Mouse (Mus musculus) intestine, embryonic 14.5 days (tissue): ENCODE measurements around the gene Uts2b. TPM values are rescaled to one million over a fixed set of nuclear protein-coding genes. Genes with fewer than 3 reads are reported as not detected.
A peak's percentile ranks its signal among the peaks of the same experiment; 100 is the strongest.

Experiments used
- ATAC-seq: fragments of 200-750 bp; cut with Nextera tagmentation; replicated peaks from 2 replicates; pipeline ENCODE4 v1.8.0; 2017; ENCODE audit warnings: low read depth, moderate number of reproducible peaks, moderate TSS enrichment, moderate library complexity; ENCODE audit not compliant: low FRiP score, low TSS enrichment
- DNase-seq: peaks from one replicate; pipeline ENCODE4 v3.0.0-alpha.2; 2018; ENCODE audit warnings: low spot score
- H3K27ac ChIP-seq: fragments of 300-500 bp; sonication (generic); 2 replicates; pipeline ENCODE4 v1.5.1; 2014; ENCODE audit warnings: low read depth, mild to moderate bottlenecking, control low read depth
- H3K27me3 ChIP-seq: fragments of 300-500 bp; sonication (generic); replicated peaks from 2 replicates; pipeline ENCODE4 v1.6.1; 2014; ENCODE audit warnings: low read length, control low read depth; ENCODE audit not compliant: control insufficient read depth, insufficient read depth
- H3K36me3 ChIP-seq: fragments of 300-500 bp; sonication (generic); 2 replicates; pipeline ENCODE4 v1.6.1; 2014; ENCODE audit warnings: low read length, control low read depth; ENCODE audit not compliant: control insufficient read depth, insufficient read depth
- H3K4me1 ChIP-seq: fragments of 300-500 bp; sonication (generic); replicated peaks from 2 replicates; pipeline ENCODE4 v1.6.1; 2014; ENCODE audit warnings: low read length, control low read depth, mixed read lengths; ENCODE audit not compliant: control insufficient read depth, insufficient read depth
- H3K4me2 ChIP-seq: fragments of 300-500 bp; sonication (generic); 2 replicates; pipeline ENCODE4 v1.6.1; 2014; ENCODE audit warnings: low read length
- H3K4me3 ChIP-seq: fragments of 300-500 bp; sonication (generic); 2 replicates; pipeline ENCODE4 v1.5.1; 2014; ENCODE audit warnings: low read depth, low read length, control low read depth, mixed read lengths
- H3K9ac ChIP-seq: fragments of 300-500 bp; sonication (generic); 2 replicates; pipeline ENCODE4 v1.6.1; 2014; ENCODE audit warnings: mild to moderate bottlenecking, low read length
- H3K9me3 ChIP-seq: fragments of 300-500 bp; sonication (generic); 2 replicates; pipeline ENCODE4 v1.6.1; 2016; ENCODE audit warnings: low read length, control low read depth; ENCODE audit not compliant: control insufficient read depth
- WGBS: fragments of 180-500 bp; shearing (Covaris S2); extraction: QIAGEN DNeasy Blood & Tissue Kit; methylation state at CpG from one replicate; pipeline ENCODE4 v1.1.7; 2014; 5-methylcytosine and 5-hydroxymethylcytosine counted together
- polyA plus RNA-seq: library from polyadenylated mRNA; unstranded; fragments of >200 nt; fragmentation: Nextera tagmentation; extraction: Ambion mirVana; gene quantifications from 2 replicates; pipeline ENCODE4 v1.2.1, GENCODE M21; 2014

Gene Uts2b
- polyA plus RNA-seq, 1 experiment from 2014 or later = not detected

GRCm38 (mm10) chr16:27385649-27386048, 15.6 kb upstream of the Uts2b start:
- H3K4me2 ChIP-seq = no peak overlapping the region
- H3K9me3 ChIP-seq = no peaks in the 10 kb centered on the region
- DNase-seq (no peak), ATAC-seq (no peak)
- H3K36me3 ChIP-seq = no peaks in the 10 kb centered on the region
- H3K4me1 ChIP-seq = peaks cover 13% of the 10 kb centered on the region; the same call in 1 of the 2 replicates
- 85% methylated on average over 1 of the region's 1 CpGs for WGBS
- H3K9ac ChIP-seq = no peak overlapping the region
- H3K27me3 ChIP-seq = no peaks in the 10 kb centered on the region
- H3K27ac ChIP-seq = no peak overlapping the region
- H3K4me3 ChIP-seq = no peak overlapping the region

- WGBS = 72% methylated on average over 4 of the region's 4 CpGs
- Histone ChIP-seq H3K9me3 (no peaks in the 10 kb centered on the region), H3K4me2 (no peak overlapping the region), H3K27me3 (no peaks in the 10 kb centered on the region), H3K36me3 (no peaks in the 10 kb centered on the region), H3K9ac (no peak overlapping the region), H3K27ac (no peak overlapping the region), H3K4me1 (peaks cover 8% of the 10 kb centered on the region; the same call in 1 of the 2 replicates), H3K4me3 (no peak overlapping the region)
- ATAC-seq = no peak
- DNase-seq = no peak
These were observed 15.0 kb upstream of the Uts2b start for GRCm38 (mm10) chr16:27384893-27385603.

GRCm38 (mm10) chr16:27382217-27382616, 12.2 kb upstream of the Uts2b start:
- DNase-seq (no peak), ATAC-seq (no peak)
- Histone ChIP-seq H3K9ac (no peak overlapping the region), H3K27me3 (no peaks in the 10 kb centered on the region), H3K27ac (no peak overlapping the region), H3K4me2 (no peak overlapping the region), H3K9me3 (no peaks in the 10 kb centered on the region), H3K4me3 (no peak overlapping the region), H3K36me3 (no peaks in the 10 kb centered on the region), H3K4me1 (no peaks in the 10 kb centered on the region)
- 75% methylated on average over 4 of the region's 4 CpGs for WGBS

GRCm38 (mm10) chr16:27376556-27376955, 6.5 kb upstream of the Uts2b start:
- no peak for ATAC-seq

GRCm38 (mm10) chr16:27375318-27375717, 5.3 kb upstream of the Uts2b start:
- WGBS = 69% methylated on average over 2 of the region's 2 CpGs
- ATAC-seq (peak; percentile 78), DNase-seq (no peak)
- H3K27me3 ChIP-seq = no peaks in the 10 kb centered on the region
- no peaks in the 10 kb centered on the region for H3K4me1 ChIP-seq
- H3K4me2 ChIP-seq = no peak overlapping the region
- no peak overlapping the region for H3K4me3 ChIP-seq
- no peak overlapping the region for H3K27ac ChIP-seq
- no peaks in the 10 kb centered on the region for H3K36me3 ChIP-seq
- no peaks in the 10 kb centered on the region for H3K9me3 ChIP-seq
- no peak overlapping the region for H3K9ac ChIP-seq

More at GRCm38 (mm10) chr16:27376556-27376955, 6.5 kb upstream of the Uts2b start:
- Histone ChIP-seq H3K36me3 (no peaks in the 10 kb centered on the region), H3K9ac (no peak overlapping the region), H3K9me3 (no peaks in the 10 kb centered on the region), H3K4me3 (no peak overlapping the region), H3K4me2 (no peak overlapping the region), H3K27ac (no peak overlapping the region), H3K4me1 (no peaks in the 10 kb centered on the region), H3K27me3 (no peaks in the 10 kb centered on the region)
- no peak for DNase-seq

GRCm38 (mm10) chr16:27374139-27374538, 4.1 kb upstream of the Uts2b start:
- no peak overlapping the region for H3K4me3 ChIP-seq
- H3K9ac ChIP-seq = no peak overlapping the region
- H3K4me2 ChIP-seq = no peak overlapping the region
- H3K9me3 ChIP-seq = no peaks in the 10 kb centered on the region
- DNase-seq (no peak), ATAC-seq (no peak)
- no peak overlapping the region for H3K27ac ChIP-seq
- no peaks in the 10 kb centered on the region for H3K4me1 ChIP-seq
- H3K36me3 ChIP-seq = no peaks in the 10 kb centered on the region
- 51% methylated on average over 3 of the region's 3 CpGs for WGBS
- H3K27me3 ChIP-seq = no peaks in the 10 kb centered on the region

- Histone ChIP-seq H3K27me3 (no peaks in the 10 kb centered on the region), H3K27ac (no peak overlapping the region), H3K4me1 (no peaks in the 10 kb centered on the region), H3K9ac (no peak overlapping the region), H3K4me2 (no peak overlapping the region), H3K4me3 (no peak overlapping the region), H3K9me3 (no peaks in the 10 kb centered on the region), H3K36me3 (no peaks in the 10 kb centered on the region)
- DNase-seq (no peak), ATAC-seq (no peak)
- WGBS = 93% methylated on average over 2 of the region's 2 CpGs
These were observed 661 bp upstream of the Uts2b start for GRCm38 (mm10) chr16:27370700-27371099.

- no peaks in the 10 kb centered on the region for H3K9me3 ChIP-seq
- 80% methylated on average over 1 of the region's 1 CpGs for WGBS
- H3K9ac ChIP-seq = no peak overlapping the region
- DNase-seq (no peak), ATAC-seq (no peak)
- H3K36me3 ChIP-seq = no peaks in the 10 kb centered on the region
- H3K4me2 ChIP-seq = no peak overlapping the region
- no peaks in the 10 kb centered on the region for H3K4me1 ChIP-seq
- no peaks in the 10 kb centered on the region for H3K27me3 ChIP-seq
- no peak overlapping the region for H3K27ac ChIP-seq
- H3K4me3 ChIP-seq = no peak overlapping the region
These were observed 10.0 kb downstream of the Uts2b start for GRCm38 (mm10) chr16:27360059-27360458.

- ATAC-seq = no peak
- Histone ChIP-seq H3K9ac (no peak overlapping the region), H3K9me3 (no peaks in the 10 kb centered on the region), H3K36me3 (no peaks in the 10 kb centered on the region), H3K4me1 (no peaks in the 10 kb centered on the region), H3K27me3 (no peaks in the 10 kb centered on the region), H3K4me2 (no peak overlapping the region), H3K4me3 (no peak overlapping the region), H3K27ac (no peak overlapping the region)
- 86% methylated on average over 2 of the region's 2 CpGs for WGBS
- no peak for DNase-seq
These were observed 15.6 kb downstream of the Uts2b start for GRCm38 (mm10) chr16:27354464-27354863.
